Mouse (Mus musculus) midbrain, postnatal 0 days (tissue): ENCODE data around the gene Calr. TPM values are rescaled to one million over a fixed set of nuclear protein-coding genes. Genes with fewer than 3 reads are reported as not detected.

Experiments
- ATAC-seq: fragments of 200-750 bp; cut with Nextera tagmentation; 2 replicates; pipeline ENCODE4 v1.8.0; 2017; ENCODE audit warnings: moderate number of reproducible peaks, mild to moderate bottlenecking, moderate TSS enrichment, moderate library complexity; ENCODE audit not compliant: low FRiP score
- DNase-seq: peaks from one replicate; pipeline ENCODE4 v3.0.0-alpha.2; 2015; ENCODE audit warnings: low spot score
- H3K27ac ChIP-seq: fragments of 300-500 bp; sonication (generic); 2 replicates; pipeline ENCODE4 v1.5.1; 2014; ENCODE audit warnings: low read depth, mild to moderate bottlenecking, low read length, mixed read lengths
- H3K27me3 ChIP-seq: fragments of 300-500 bp; sonication (generic); 2 replicates; pipeline ENCODE4 v1.6.1; 2014; ENCODE audit warnings: low read length, control low read depth, mixed read lengths; ENCODE audit not compliant: insufficient read depth
- H3K36me3 ChIP-seq: fragments of 300-500 bp; sonication (generic); 2 replicates; pipeline ENCODE4 v1.6.1; 2014; ENCODE audit warnings: low read length, control low read depth, mixed read lengths; ENCODE audit not compliant: insufficient read depth
- H3K4me1 ChIP-seq: fragments of 300-500 bp; sonication (generic); 2 replicates; pipeline ENCODE4 v1.6.1; 2014; ENCODE audit warnings: mild to moderate bottlenecking, control low read depth, antibody characterized with exemption, low read length, mixed read lengths; ENCODE audit not compliant: insufficient read depth
- H3K4me2 ChIP-seq: fragments of 300-500 bp; sonication (generic); 2 replicates; pipeline ENCODE4 v1.6.1; 2014; ENCODE audit warnings: low read depth, mild to moderate bottlenecking, low read length, mixed read lengths; ENCODE audit not compliant: poor library complexity, severe bottlenecking
- H3K4me3 ChIP-seq: fragments of 300-500 bp; sonication (generic); 2 replicates; pipeline ENCODE4 v1.5.1; 2014; ENCODE audit warnings: low read depth, mild to moderate bottlenecking, low read length, moderate library complexity
- H3K9ac ChIP-seq: fragments of 300-500 bp; sonication (generic); replicated peaks from 2 replicates; pipeline ENCODE4 v1.6.1; 2014; ENCODE audit warnings: mild to moderate bottlenecking, low read length, moderate library complexity, mixed read lengths; ENCODE audit not compliant: poor library complexity, severe bottlenecking
- H3K9me3 ChIP-seq: fragments of 300-500 bp; sonication (generic); 2 replicates; pipeline ENCODE4 v1.6.1; 2016; ENCODE audit warnings: low read length, control low read depth
- CTCF ChIP-seq: IDR thresholded peaks from 2 replicates; pipeline ENCODE4 v1.5.1; 2016; ENCODE audit warnings: antibody characterized with exemption, mild to moderate bottlenecking
- WGBS: fragments of 180-500 bp; shearing (Covaris S2); extraction: QIAGEN DNeasy Blood & Tissue Kit; methylation state at CpG from one replicate; pipeline ENCODE4 v1.1.7; 2014; 5-methylcytosine and 5-hydroxymethylcytosine counted together
- polyA plus RNA-seq: library from polyadenylated mRNA; unstranded; fragments of >200 nt; fragmentation: Nextera tagmentation; extraction: Ambion mirVana; gene quantifications from 2 replicates; pipeline ENCODE4 v1.2.1, GENCODE M21; 2015
- total RNA-seq: library from RNA; depleted of rRNA; stranded (reverse); fragments of >200 nt; gene quantifications from 2 replicates; pipeline ENCODE4 v1.2.3, GENCODE M21; 2014

The Calr gene
- total and polyA plus RNA-seq, 2 experiments from 2014 or later = 369 to 444 TPM

DNA sequence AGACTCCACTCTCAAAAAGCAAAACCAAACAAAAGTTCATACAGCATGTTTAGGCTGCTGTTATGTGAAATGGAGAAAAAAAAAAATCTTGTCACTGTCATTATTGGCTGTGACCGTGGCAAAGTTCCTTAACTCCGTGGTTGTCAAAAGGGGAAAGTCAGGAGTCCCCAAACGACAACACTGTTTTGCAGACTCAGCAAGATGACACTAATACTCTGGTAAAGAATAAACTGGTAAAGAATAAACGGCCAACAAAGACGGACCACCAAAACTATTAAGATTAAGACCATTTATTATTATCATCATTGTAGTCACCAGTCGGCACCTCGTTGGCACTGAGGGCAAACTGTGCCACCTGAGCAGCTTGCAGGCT, 6.9 kb downstream of the Calr start:
- DNase-seq = no peak
- TF ChIP-seq CTCF = no peak
- WGBS = 1% methylated on average over 7 of the region's 7 CpGs
- peak overlapping the region; percentile 96 for H3K9ac ChIP-seq
- peaks cover 70% of the 10 kb centered on the region for H3K36me3 ChIP-seq
- no peaks in the 10 kb centered on the region for H3K9me3 ChIP-seq
- peak overlapping the region; percentile 79 for H3K4me3 ChIP-seq
- H3K4me1 ChIP-seq = peaks cover 9% of the 10 kb centered on the region; the same call in 1 of the 2 replicates
- no peak for ATAC-seq
- H3K27ac ChIP-seq = peak overlapping the region; percentile 82
- peak overlapping the region; percentile 76 for H3K4me2 ChIP-seq
- H3K27me3 ChIP-seq = no peaks in the 10 kb centered on the region

DNA sequence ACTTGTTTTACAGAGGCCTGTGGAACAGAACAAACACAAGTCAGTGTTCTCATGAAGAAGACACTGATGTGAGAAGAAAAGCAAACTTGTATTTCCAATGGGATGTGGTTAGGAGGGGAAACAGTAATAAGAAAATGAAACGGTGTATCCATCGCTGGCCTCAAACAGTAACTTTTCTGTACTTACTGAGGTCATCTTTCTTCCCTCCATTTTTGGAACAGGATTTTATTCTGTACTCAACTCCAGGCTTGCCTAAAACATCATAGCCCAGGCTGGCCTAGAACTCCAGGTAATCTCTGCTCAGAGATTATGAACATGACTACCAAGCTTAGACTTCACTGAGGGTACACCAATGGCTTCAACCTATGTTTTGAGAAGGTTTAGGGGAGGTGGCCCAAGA, 7.3 kb downstream of the Calr start:
- Histone ChIP-seq H3K27ac (no peak overlapping the region), H3K4me1 (peaks cover 9% of the 10 kb centered on the region; the same call in 1 of the 2 replicates), H3K4me2 (peak overlapping the region; percentile 76), H3K36me3 (peaks cover 70% of the 10 kb centered on the region), H3K4me3 (peak overlapping the region; percentile 79), H3K27me3 (no peaks in the 10 kb centered on the region), H3K9ac (0 out of 2 replicates have a peak overlapping the region, but pooled peaks have one; percentile 96), H3K9me3 (no peaks in the 10 kb centered on the region)
- ATAC-seq (no peak), DNase-seq (no peak)
- WGBS = 87% methylated on average over 2 of the region's 2 CpGs
- no peak for TF ChIP-seq CTCF

DNA sequence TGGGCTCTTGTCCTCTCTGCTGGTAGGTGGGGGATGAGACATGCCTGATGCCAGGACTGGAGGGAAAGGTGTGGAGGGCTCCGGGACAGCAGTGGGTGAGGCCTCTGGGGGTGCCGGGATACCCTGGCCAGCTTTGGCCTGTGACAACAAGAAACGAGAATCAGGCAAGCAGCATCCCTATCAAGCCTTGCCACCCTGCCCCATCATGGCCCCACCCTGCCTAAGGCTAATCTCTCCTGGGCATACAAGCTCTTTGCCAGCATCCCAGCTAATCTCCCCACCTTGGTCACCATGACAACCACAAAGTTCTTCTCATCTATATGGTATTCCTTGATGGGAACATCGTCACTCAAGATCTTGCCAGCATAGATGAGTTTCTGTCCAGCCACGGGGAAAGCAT, 8.2 kb downstream of the Calr start:
- H3K4me3 ChIP-seq = no peak overlapping the region
- no peaks in the 10 kb centered on the region for H3K9me3 ChIP-seq
- DNase-seq (no peak), ATAC-seq (no peak)
- H3K27ac ChIP-seq = no peak overlapping the region
- peaks cover 6% of the 10 kb centered on the region for H3K4me1 ChIP-seq
- 87% methylated on average over 5 of the region's 5 CpGs for WGBS
- H3K27me3 ChIP-seq = no peaks in the 10 kb centered on the region
- peaks cover 65% of the 10 kb centered on the region for H3K36me3 ChIP-seq
- no peak for TF ChIP-seq CTCF
- H3K4me2 ChIP-seq = no peak overlapping the region
- no peak overlapping the region for H3K9ac ChIP-seq

DNA sequence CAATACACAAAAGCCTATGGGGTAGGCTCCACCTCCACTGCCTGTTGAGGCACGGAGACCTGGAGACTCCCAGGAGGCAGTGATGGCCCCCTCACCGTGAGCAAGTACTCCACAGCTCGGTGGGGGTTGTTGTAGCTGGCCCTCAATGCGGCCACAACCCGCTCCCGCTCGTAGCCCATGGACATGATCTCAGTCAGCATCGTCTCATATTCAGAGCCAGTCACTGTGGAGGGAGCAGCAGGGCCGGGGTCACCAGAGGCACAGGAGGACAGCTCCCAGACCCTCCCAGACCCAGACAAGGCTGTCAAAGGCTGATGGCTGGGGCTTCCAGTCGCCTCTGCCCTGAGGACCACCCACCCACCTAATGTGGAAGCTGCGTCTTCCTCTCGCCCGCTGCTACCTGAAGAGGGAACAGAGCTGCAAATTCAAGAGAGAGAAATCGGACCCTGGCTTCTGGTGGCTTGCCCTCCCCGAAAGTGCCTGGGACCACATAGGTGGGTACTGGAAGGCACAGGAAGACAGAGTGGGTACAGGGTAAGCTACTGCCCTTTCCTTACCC, 8.7 kb downstream of the Calr start:
- Histone ChIP-seq H3K4me2 (no peak overlapping the region), H3K4me3 (no peak overlapping the region), H3K27ac (no peak overlapping the region), H3K9ac (no peak overlapping the region), H3K27me3 (no peaks in the 10 kb centered on the region), H3K9me3 (no peaks in the 10 kb centered on the region), H3K36me3 (peaks cover 60% of the 10 kb centered on the region), H3K4me1 (peaks cover 10% of the 10 kb centered on the region)
- DNase-seq (no peak), ATAC-seq (no peak)
- TF ChIP-seq CTCF = no peak
- WGBS = 81% methylated on average over 15 of the region's 15 CpGs

DNA sequence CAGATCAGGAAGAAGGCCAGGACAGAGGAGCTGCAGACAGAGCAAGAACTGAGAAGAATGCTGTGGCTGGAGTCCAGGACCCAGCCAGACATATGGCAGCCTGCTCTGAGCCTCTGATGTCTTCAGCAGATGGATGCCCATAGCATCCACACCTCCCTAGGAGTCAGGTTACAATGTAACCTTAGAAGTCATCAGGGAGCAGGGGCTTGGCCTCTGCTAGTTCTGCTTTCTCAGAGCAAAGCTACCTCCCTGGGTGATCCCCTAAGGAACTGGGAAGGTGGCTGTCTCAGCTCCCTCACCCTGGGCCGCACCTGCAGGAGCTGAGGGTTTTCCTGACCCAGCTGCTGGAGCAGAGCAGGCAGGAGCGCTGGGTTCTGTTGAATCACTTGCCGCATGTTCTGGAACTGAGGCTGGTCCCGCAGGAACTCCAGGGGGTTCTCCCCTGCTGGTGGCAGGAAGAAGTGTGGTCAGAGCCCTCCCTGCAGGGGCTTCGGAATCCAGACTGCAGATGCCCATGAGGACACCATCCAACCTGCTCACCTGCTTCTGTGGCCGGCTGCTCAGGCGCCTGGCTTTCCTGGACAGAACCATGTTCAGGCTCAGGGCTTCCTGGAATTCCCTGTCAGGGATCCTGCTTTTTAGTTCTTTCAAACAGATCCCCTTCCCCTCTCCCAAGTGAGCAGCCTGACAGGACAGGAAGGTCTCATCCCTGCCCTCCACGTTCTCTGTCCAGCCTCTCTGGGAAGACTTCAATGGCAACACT, 9.4 kb downstream of the Calr start:
- H3K4me3 ChIP-seq = no peak overlapping the region
- no peaks in the 10 kb centered on the region for H3K9me3 ChIP-seq
- no peaks in the 10 kb centered on the region for H3K27me3 ChIP-seq
- DNase-seq = no peak
- 76% methylated on average over 8 of the region's 8 CpGs for WGBS
- TF ChIP-seq CTCF = peak; percentile 13; the same call in 1 of the 2 replicates
- no peak overlapping the region for H3K9ac ChIP-seq
- no peak overlapping the region for H3K4me2 ChIP-seq
- H3K27ac ChIP-seq = no peak overlapping the region
- peaks cover 53% of the 10 kb centered on the region for H3K36me3 ChIP-seq
- no peak for ATAC-seq
- H3K4me1 ChIP-seq = peaks cover 11% of the 10 kb centered on the region
